Mouse (Mus musculus) small intestine, adult 2 months (tissue): Measurements from ENCODE around the gene Olfr1417.

ENCODE experiments used
- CTCF ChIP-seq: fragments of 200-500 bp; IDR thresholded peaks from 2 replicates; pipeline ENCODE4 v1.5.1; 2012; ENCODE audit warnings: low read depth, mild to moderate bottlenecking, control low read depth, inconsistent platforms, low read length, moderate library complexity, mixed read lengths; ENCODE audit not compliant: insufficient replicate concordance, insufficient read length; ENCODE audit errors: extremely low read depth
- POLR2A ChIP-seq: fragments of 200-500 bp; IDR thresholded peaks from 2 replicates; pipeline ENCODE4 v1.6.1; 2012; ENCODE audit warnings: low read depth, mild to moderate bottlenecking, control low read depth, inconsistent platforms, low read length, moderate library complexity

DNA sequence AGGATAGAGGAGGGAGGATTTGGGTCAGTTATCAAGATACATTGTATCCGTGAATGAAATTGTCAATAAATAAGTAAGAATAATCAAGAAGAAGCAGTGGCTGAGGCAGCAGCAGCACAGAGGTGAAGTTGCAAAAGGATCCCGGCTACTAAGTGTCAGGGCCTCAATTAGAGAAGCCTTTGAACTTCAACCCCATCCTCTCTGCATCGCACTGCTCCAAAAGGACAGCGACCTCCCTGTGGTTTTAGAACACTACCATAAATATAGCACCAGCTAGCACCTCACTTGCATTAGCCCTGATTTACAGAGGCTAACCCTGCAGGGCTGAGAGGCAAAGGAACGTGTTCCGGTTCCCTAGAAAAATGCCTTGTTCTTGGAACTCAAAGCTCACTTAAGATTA, 22.3 kb downstream of the Olfr1417 start:
- TF ChIP-seq POLR2A (no peak), CTCF (no peak)
